ENCODE assay signal across 9 mouse cellular contexts in genomic region chr11:108341783-108342182, GRCm38 (mm10). TPM values are rescaled to one million over a fixed set of nuclear protein-coding genes. Genes with fewer than 3 reads are reported as not detected.
A peak's percentile ranks its signal among the peaks of the same experiment; 100 is the strongest.
DNase-seq lines count a peak whose midpoint lies in the region; ATAC-seq lines count a peak whose summit lies in the region.
"Had no signal": no experiment of that assay in that cellular context is flagged by ENCODE, and none has a peak within 500 bp of the region (broad histone marks: within the 10 kb centered on the region; RNA-seq: fewer than 3 reads in every experiment).

No protein-coding gene starts in this region.

- peak overlapping the region; percentile 90 for H3K4me2 ChIP-seq in lung, embryonic 15.5 days
- peak overlapping the region; percentile 99 for H3K4me2 ChIP-seq in embryonic facial prominence, embryonic 14.5 days (ENCODE audit: low read depth, low read length)
- peak overlapping the region; percentile 98 for H3K4me2 ChIP-seq in neural tube, embryonic 15.5 days

- no peaks in the 10 kb centered on the region for H3K27me3 ChIP-seq in lung, embryonic 15.5 days
- 0 out of 2 replicates have a peak, but pooled peaks cover 5% of the 10 kb centered on the region for H3K27me3 ChIP-seq in embryonic facial prominence, embryonic 14.5 days (replicated peaks; ENCODE audit: control insufficient read depth, insufficient read depth, low read length)
- H3K27me3 ChIP-seq in limb, embryonic 10.5 days (ENCODE audit: low read depth, poor library complexity, severe bottlenecking): peaks cover 50% of the 10 kb centered on the region
- no peaks in the 10 kb centered on the region for H3K27me3 ChIP-seq in neural tube, embryonic 15.5 days (replicated peaks)

- ATAC-seq in lung, embryonic 15.5 days (ENCODE audit: borderline replicate concordance, extremely low read depth, low FRiP score, low TSS enrichment): no peak
- ATAC-seq in embryonic facial prominence, embryonic 14.5 days (ENCODE audit: low read depth): no peak
- ATAC-seq in neural tube, embryonic 15.5 days (ENCODE audit: low FRiP score): no peak

- WGBS in lung, embryonic 15.5 days: 37% methylated on average over 8 of the region's 8 CpGs
- 44% methylated on average over 8 of the region's 8 CpGs for WGBS in embryonic facial prominence, embryonic 14.5 days
- 48% methylated on average over 8 of the region's 8 CpGs for WGBS in limb, embryonic 10.5 days
- WGBS in neural tube, embryonic 15.5 days: 34% methylated on average over 8 of the region's 8 CpGs

- H3K4me3 ChIP-seq in lung, embryonic 15.5 days: peak overlapping the region; percentile 75
- peak overlapping the region; percentile 69 for H3K4me3 ChIP-seq in embryonic facial prominence, embryonic 14.5 days (ENCODE audit: low read depth, low read length)
- 0 out of 2 replicates have a peak overlapping the region, but pooled peaks have one; percentile 83 for H3K4me3 ChIP-seq in limb, embryonic 10.5 days
- H3K4me3 ChIP-seq in neural tube, embryonic 15.5 days (replicated peaks): peak overlapping the region; percentile 82

- peaks cover 11% of the 10 kb centered on the region for H3K4me1 ChIP-seq in lung, embryonic 15.5 days
- peaks cover 9% of the 10 kb centered on the region; the same call in 1 of the 2 replicates for H3K4me1 ChIP-seq in embryonic facial prominence, embryonic 14.5 days (ENCODE audit: control insufficient read depth, insufficient read depth, low read length)
- peaks cover 24% of the 10 kb centered on the region for H3K4me1 ChIP-seq in limb, embryonic 10.5 days
- H3K4me1 ChIP-seq in neural tube, embryonic 15.5 days: peaks cover 26% of the 10 kb centered on the region

- H3K9ac ChIP-seq in lung, embryonic 15.5 days: 0 out of 2 replicates have a peak overlapping the region, but pooled peaks have one; percentile 1
- no peak overlapping the region for H3K9ac ChIP-seq in embryonic facial prominence, embryonic 14.5 days (ENCODE audit: low read depth, low read length)
- peak overlapping the region; percentile 81; the same call in 1 of the 2 replicates for H3K9ac ChIP-seq in neural tube, embryonic 15.5 days (replicated peaks)

- H3K36me3 ChIP-seq in lung, embryonic 15.5 days: no peaks in the 10 kb centered on the region
- H3K36me3 ChIP-seq in embryonic facial prominence, embryonic 14.5 days (ENCODE audit: control insufficient read depth, insufficient read depth, low read length): no peaks in the 10 kb centered on the region
- H3K36me3 ChIP-seq in limb, embryonic 10.5 days: no peaks in the 10 kb centered on the region
- no peaks in the 10 kb centered on the region for H3K36me3 ChIP-seq in neural tube, embryonic 15.5 days

- no peaks in the 10 kb centered on the region for H3K9me3 ChIP-seq in lung, embryonic 15.5 days
- H3K9me3 ChIP-seq in embryonic facial prominence, embryonic 14.5 days (ENCODE audit: control insufficient read depth, low read length): no peaks in the 10 kb centered on the region
- H3K9me3 ChIP-seq in limb, embryonic 10.5 days (replicated peaks): no peaks in the 10 kb centered on the region
- H3K9me3 ChIP-seq in neural tube, embryonic 15.5 days (replicated peaks): no peaks in the 10 kb centered on the region

- H3K27ac ChIP-seq in lung, embryonic 15.5 days: no peak overlapping the region
- H3K27ac ChIP-seq in embryonic facial prominence, embryonic 14.5 days (replicated peaks; ENCODE audit: low read depth, low read length): no peak overlapping the region
- no peak overlapping the region for H3K27ac ChIP-seq in limb, embryonic 10.5 days
- H3K27ac ChIP-seq in neural tube, embryonic 15.5 days (replicated peaks): no peak overlapping the region

- no peak for DNase-seq in lung, postnatal 10 days
- no peak for DNase-seq in embryonic facial prominence, embryonic 14.5 days (ENCODE audit: low spot score)
- DNase-seq in limb, embryonic 10.5 days (ENCODE audit: low spot score): no peak
- DNase-seq in urinary bladder, postnatal 10 days (ENCODE audit: low spot score): no peak
- no peak for DNase-seq in embryo, embryonic 11 days
- no peak for DNase-seq in cerebellum, adult 9-11 months
- DNase-seq: adrenal gland, postnatal 14 days had no signal

RNA-seq across cellular contexts. Expression of gene Apoh, which starts 1.4 kb away (rescaled TPM):
- 0.45 and 3.7 TPM in 2 replicates for polyA plus RNA-seq in lung, embryonic 15.5 days (2015; fragmentation: Nextera tagmentation; extraction: Ambion mirVana)
- polyA plus RNA-seq in embryonic facial prominence, embryonic 14.5 days (2014; fragmentation: Nextera tagmentation; extraction: Ambion mirVana): 0.14 TPM in 1 of 2 replicates, not detected in the other
- not detected in 2 replicates for polyA plus RNA-seq in limb, embryonic 10.5 days (2016; fragmentation: Nextera tagmentation; extraction: Ambion mirVana)
- 0.42 and 1.2 TPM in 2 replicates for polyA plus RNA-seq in neural tube, embryonic 15.5 days (2015; fragmentation: Nextera tagmentation; extraction: Ambion mirVana)

RNA-seq across cellular contexts. Expression of gene Prkca, which starts 1.9 kb away (rescaled TPM):
- 9.7 and 11.3 TPM in 2 replicates for polyA plus RNA-seq in lung, embryonic 15.5 days (2015; fragmentation: Nextera tagmentation; extraction: Ambion mirVana)
- polyA plus RNA-seq in embryonic facial prominence, embryonic 14.5 days (2014; fragmentation: Nextera tagmentation; extraction: Ambion mirVana): 12.4 and 13.5 TPM in 2 replicates
- 2.5 and 3.7 TPM in 2 replicates for polyA plus RNA-seq in limb, embryonic 10.5 days (2016; fragmentation: Nextera tagmentation; extraction: Ambion mirVana)
- polyA plus RNA-seq in neural tube, embryonic 15.5 days (2015; fragmentation: Nextera tagmentation; extraction: Ambion mirVana): 9.1 and 10.6 TPM in 2 replicates
